Mouse (Mus musculus): ENCODE data around the gene Atp4b.

Atp4b gene

GRCm38 (mm10) chr8:13396725-13397124 is at the start of gene Atp4b:
Gene Atp4b (minus strand): TSS chr8:13396825.
- ATAC-seq (ENCODE audit: low TSS enrichment): no peak

GRCm38 (mm10) chr8:13442152-13442551 is 45.5 kb upstream of the Atp4b start:
- peak; percentile 91 for ATAC-seq (ENCODE audit: low TSS enrichment)

- no peak for ATAC-seq (ENCODE audit: low TSS enrichment)
Observed at GRCm38 (mm10) chr8:13437531-13437930, 40.9 kb upstream of the Atp4b start.

- ATAC-seq (ENCODE audit: low TSS enrichment): no peak
Observed at GRCm38 (mm10) chr8:13436052-13436451, 39.4 kb upstream of the Atp4b start.

- ATAC-seq (ENCODE audit: low TSS enrichment): no peak
Observed at GRCm38 (mm10) chr8:13434889-13435288, 38.3 kb upstream of the Atp4b start, which contains the start of gene Tmem255b. Gene Tmem255b (plus strand): TSS chr8:13435189.

- no peak for ATAC-seq (ENCODE audit: low TSS enrichment)
Observed at GRCm38 (mm10) chr8:13433130-13433529, 36.5 kb upstream of the Atp4b start.

GRCm38 (mm10) chr8:13430866-13431265 is 34.2 kb upstream of the Atp4b start:
- ATAC-seq (ENCODE audit: low TSS enrichment): no peak

GRCm38 (mm10) chr8:13430412-13430811 is 33.8 kb upstream of the Atp4b start:
- ATAC-seq (ENCODE audit: low TSS enrichment): no peak

- no peak for ATAC-seq (ENCODE audit: low TSS enrichment)
Observed at GRCm38 (mm10) chr8:13428156-13428555, 31.5 kb upstream of the Atp4b start.

GRCm38 (mm10) chr8:13427351-13427750 is 30.7 kb upstream of the Atp4b start:
- no peak for ATAC-seq (ENCODE audit: low TSS enrichment)

- ATAC-seq (ENCODE audit: low TSS enrichment): peak; percentile 52; the same call in 1 of the 2 replicates
Observed at GRCm38 (mm10) chr8:13420970-13421369, 24.3 kb upstream of the Atp4b start.

- 0 out of 2 replicates have a peak, but pooled peaks have one; percentile 44 for ATAC-seq (ENCODE audit: low TSS enrichment)
Observed at GRCm38 (mm10) chr8:13419111-13419639, 22.6 kb upstream of the Atp4b start.

GRCm38 (mm10) chr8:13415879-13416278 is 19.3 kb upstream of the Atp4b start:
- ATAC-seq (ENCODE audit: low TSS enrichment): peak; percentile 63

GRCm38 (mm10) chr8:13413823-13414390 is 17.3 kb upstream of the Atp4b start:
- no peak for ATAC-seq (ENCODE audit: low TSS enrichment)

- peak; percentile 39; the same call in 1 of the 2 replicates for ATAC-seq (ENCODE audit: low TSS enrichment)
Observed at GRCm38 (mm10) chr8:13412891-13413558, 16.4 kb upstream of the Atp4b start.

GRCm38 (mm10) chr8:13411597-13411996 is 15.0 kb upstream of the Atp4b start:
- peak; percentile 60; the same call in 1 of the 2 replicates for ATAC-seq (ENCODE audit: low TSS enrichment)

- no peak for ATAC-seq (ENCODE audit: low TSS enrichment)
Observed at GRCm38 (mm10) chr8:13406011-13406410, 9.4 kb upstream of the Atp4b start.

- ATAC-seq (ENCODE audit: low TSS enrichment): no peak
Observed at GRCm38 (mm10) chr8:13404666-13405131, 8.1 kb upstream of the Atp4b start, which contains the start of gene Grk1. Gene Grk1 (plus strand): TSS chr8:13405081.

- ATAC-seq (ENCODE audit: low TSS enrichment): no peak
Observed at GRCm38 (mm10) chr8:13403517-13403916, 6.9 kb upstream of the Atp4b start.

GRCm38 (mm10) chr8:13393869-13394268 is 2.8 kb downstream of the Atp4b start:
- no peak for ATAC-seq (ENCODE audit: low TSS enrichment)

GRCm38 (mm10) chr8:13388744-13389143 is 7.9 kb downstream of the Atp4b start:
- no peak for ATAC-seq (ENCODE audit: low TSS enrichment)

- no peak for ATAC-seq (ENCODE audit: low TSS enrichment)
Observed at GRCm38 (mm10) chr8:13387728-13388127, 8.9 kb downstream of the Atp4b start.

GRCm38 (mm10) chr8:13386366-13386765 is 10.3 kb downstream of the Atp4b start:
- no peak for ATAC-seq (ENCODE audit: low TSS enrichment)
